Mouse (Mus musculus) limb, embryonic 11.5 days (tissue): Measurements from ENCODE around the gene 1700024P04Rik. TPM values are rescaled to one million over a fixed set of nuclear protein-coding genes. Genes with fewer than 3 reads are reported as not detected.

ENCODE experiments used
- ATAC-seq: fragments of 200-750 bp; cut with Nextera tagmentation; 2 replicates; pipeline ENCODE4 v1.8.0; 2017; ENCODE audit warnings: low read depth; ENCODE audit not compliant: insufficient number of reproducible peaks, low FRiP score, low TSS enrichment
- DNase-seq: peaks from one replicate; pipeline ENCODE4 v3.0.0-alpha.2; 2015; ENCODE audit warnings: low spot score
- H3K27ac ChIP-seq: fragments of 300-500 bp; sonication (generic); replicated peaks from 2 replicates; pipeline ENCODE4 v1.5.1; 2014; ENCODE audit warnings: low read depth, mild to moderate bottlenecking, low read length
- H3K27me3 ChIP-seq: fragments of 300-500 bp; sonication (generic); 2 replicates; pipeline ENCODE4 v1.6.1; 2014; ENCODE audit warnings: mild to moderate bottlenecking, low read length, mixed read lengths; ENCODE audit not compliant: control insufficient read depth, insufficient read depth
- H3K36me3 ChIP-seq: fragments of 300-500 bp; sonication (generic); 2 replicates; pipeline ENCODE4 v1.6.1; 2014; ENCODE audit warnings: mild to moderate bottlenecking, low read length, moderate library complexity, mixed read lengths; ENCODE audit not compliant: control insufficient read depth, insufficient read depth
- H3K4me1 ChIP-seq: fragments of 300-500 bp; sonication (generic); 2 replicates; pipeline ENCODE4 v1.6.1; 2014; ENCODE audit warnings: low read length, mixed read lengths; ENCODE audit not compliant: control insufficient read depth, insufficient read depth
- H3K4me2 ChIP-seq: fragments of 300-500 bp; sonication (generic); 2 replicates; pipeline ENCODE4 v1.6.1; 2014; ENCODE audit warnings: low read depth, mild to moderate bottlenecking, moderate library complexity; ENCODE audit not compliant: severe bottlenecking
- H3K4me3 ChIP-seq: fragments of 300-500 bp; sonication (generic); 2 replicates; pipeline ENCODE4 v1.5.1; 2014; ENCODE audit warnings: low read depth, low read length
- H3K9ac ChIP-seq: fragments of 300-500 bp; sonication (generic); 2 replicates; pipeline ENCODE4 v1.6.1; 2014; ENCODE audit warnings: mild to moderate bottlenecking, low read length
- H3K9me3 ChIP-seq: fragments of 300-500 bp; sonication (generic); 2 replicates; pipeline ENCODE4 v1.6.1; 2016; ENCODE audit warnings: low read length; ENCODE audit not compliant: control insufficient read depth
- WGBS: fragments of 180-500 bp; shearing (Covaris S2); extraction: QIAGEN DNeasy Blood & Tissue Kit; methylation state at CpG from one replicate; pipeline ENCODE4 v1.1.7; 2014; 5-methylcytosine and 5-hydroxymethylcytosine counted together
- polyA plus RNA-seq: library from polyadenylated mRNA; unstranded; fragments of >200 nt; fragmentation: Nextera tagmentation; extraction: Ambion mirVana; gene quantifications from 2 replicates; pipeline ENCODE4 v1.2.1, GENCODE M21; 2014

The 1700024P04Rik gene
- not detected in 2 replicates for polyA plus RNA-seq

GRCm38 (mm10) chr13:98984465-98984864 is at the start of gene 1700024P04Rik:
Gene 1700024P04Rik (minus strand): TSS chr13:98984565.
- H3K4me3 ChIP-seq = no peak within 1 kb of the TSS
- no peak for DNase-seq
- H3K27ac ChIP-seq = no peak within 1 kb of the TSS
- no peak within 1 kb of the TSS for H3K4me2 ChIP-seq
- ATAC-seq = no peak
- WGBS = 73% methylated on average over 2 of the region's 2 CpGs
- H3K9ac ChIP-seq = no peak within 1 kb of the TSS
- H3K9me3 ChIP-seq = no peaks in the 10 kb centered on the region
- H3K4me1 ChIP-seq = no peaks in the 10 kb centered on the region
- H3K27me3 ChIP-seq = no peaks in the 10 kb centered on the region
- H3K36me3 ChIP-seq = no peaks in the 10 kb centered on the region

GRCm38 (mm10) chr13:99031223-99032216 is 47.2 kb upstream of the 1700024P04Rik start:
- H3K9ac ChIP-seq = no peak overlapping the region
- ATAC-seq = no peak

GRCm38 (mm10) chr13:99030579-99031200 is 46.3 kb upstream of the 1700024P04Rik start:
- Histone ChIP-seq H3K27me3 (no peaks in the 10 kb centered on the region), H3K27ac (no peak overlapping the region), H3K36me3 (no peaks in the 10 kb centered on the region), H3K9me3 (no peaks in the 10 kb centered on the region), H3K9ac (no peak overlapping the region), H3K4me1 (peaks cover 21% of the 10 kb centered on the region), H3K4me2 (no peak overlapping the region), H3K4me3 (no peak overlapping the region)
- no peak for DNase-seq
- no peak for ATAC-seq
- 68% methylated on average over 15 of the region's 15 CpGs for WGBS

More at GRCm38 (mm10) chr13:99031223-99032216, 47.2 kb upstream of the 1700024P04Rik start:
- Histone ChIP-seq H3K27ac (no peak overlapping the region), H3K36me3 (no peaks in the 10 kb centered on the region), H3K9me3 (no peaks in the 10 kb centered on the region), H3K4me1 (peaks cover 21% of the 10 kb centered on the region), H3K27me3 (no peaks in the 10 kb centered on the region), H3K4me2 (no peak overlapping the region), H3K4me3 (no peak overlapping the region)
- 57% methylated on average over 11 of the region's 11 CpGs for WGBS
- no peak for DNase-seq

- H3K36me3 ChIP-seq = no peaks in the 10 kb centered on the region
- no peaks in the 10 kb centered on the region for H3K9me3 ChIP-seq
- H3K4me3 ChIP-seq = no peak overlapping the region
- 78% methylated on average over 5 of the region's 5 CpGs for WGBS
- no peaks in the 10 kb centered on the region for H3K27me3 ChIP-seq
- H3K9ac ChIP-seq = no peak overlapping the region
- H3K4me2 ChIP-seq = no peak overlapping the region
- DNase-seq (no peak), ATAC-seq (no peak)
- H3K27ac ChIP-seq = no peak overlapping the region
- peaks cover 9% of the 10 kb centered on the region; the same call in 1 of the 2 replicates for H3K4me1 ChIP-seq
Observed at GRCm38 (mm10) chr13:99025268-99025667, 40.9 kb upstream of the 1700024P04Rik start.

GRCm38 (mm10) chr13:99022036-99022435 is 37.7 kb upstream of the 1700024P04Rik start:
- no peak for DNase-seq
- 82% methylated on average over 7 of the region's 7 CpGs for WGBS

GRCm38 (mm10) chr13:99021181-99021580 is 36.8 kb upstream of the 1700024P04Rik start:
- H3K4me3 ChIP-seq = no peak overlapping the region
- H3K36me3 ChIP-seq = no peaks in the 10 kb centered on the region
- DNase-seq (no peak), ATAC-seq (no peak)
- no peaks in the 10 kb centered on the region for H3K27me3 ChIP-seq
- H3K4me2 ChIP-seq = no peak overlapping the region
- no peaks in the 10 kb centered on the region for H3K9me3 ChIP-seq
- peaks cover 7% of the 10 kb centered on the region; the same call in 1 of the 2 replicates for H3K4me1 ChIP-seq
- WGBS = 62% methylated on average over 6 of the region's 6 CpGs
- H3K9ac ChIP-seq = no peak overlapping the region
- H3K27ac ChIP-seq = no peak overlapping the region

More at GRCm38 (mm10) chr13:99022036-99022435, 37.7 kb upstream of the 1700024P04Rik start:
- Histone ChIP-seq H3K4me2 (no peak overlapping the region), H3K36me3 (no peaks in the 10 kb centered on the region), H3K9me3 (no peaks in the 10 kb centered on the region), H3K4me1 (peaks cover 7% of the 10 kb centered on the region; the same call in 1 of the 2 replicates), H3K9ac (no peak overlapping the region), H3K27me3 (no peaks in the 10 kb centered on the region), H3K27ac (no peak overlapping the region), H3K4me3 (no peak overlapping the region)
- ATAC-seq = no peak

GRCm38 (mm10) chr13:99019831-99020669 is 35.7 kb upstream of the 1700024P04Rik start:
- H3K27me3 ChIP-seq = no peaks in the 10 kb centered on the region
- WGBS = 88% methylated on average over 11 of the region's 11 CpGs
- H3K36me3 ChIP-seq = no peaks in the 10 kb centered on the region
- H3K9ac ChIP-seq = no peak overlapping the region
- H3K9me3 ChIP-seq = no peaks in the 10 kb centered on the region
- H3K4me2 ChIP-seq = no peak overlapping the region
- DNase-seq (no peak), ATAC-seq (no peak)
- H3K4me1 ChIP-seq = peaks cover 7% of the 10 kb centered on the region; the same call in 1 of the 2 replicates
- no peak overlapping the region for H3K4me3 ChIP-seq
- no peak overlapping the region for H3K27ac ChIP-seq
